Mouse (Mus musculus) left cerebral cortex, adult 18-20 months (tissue): ENCODE measurements around the gene Copb1. TPM values are rescaled to one million over a fixed set of nuclear protein-coding genes. Genes with fewer than 3 reads are reported as not detected.
"Not testable (repeated sequence)": the region's sequence is repeated elsewhere in the genome, so short reads cannot be mapped to it uniquely, and the experiment has no call there.

Source experiments
- DNase-seq, 2 experiments: peaks; one replicate each; pipeline ENCODE4 v3.0.0; 2021 to 2022; ENCODE audit warnings: low spot score in 2 of 2, mixed read lengths in 1 of 2
- total RNA-seq, 2 experiments: library from RNA; stranded (reverse); gene quantifications; 2 replicates each; pipeline ENCODE4 v1.2.3; 2021

Gene Copb1
- total RNA-seq, 2 experiments from 2014 or later, result 58.7 to 61.6 TPM

DNA sequence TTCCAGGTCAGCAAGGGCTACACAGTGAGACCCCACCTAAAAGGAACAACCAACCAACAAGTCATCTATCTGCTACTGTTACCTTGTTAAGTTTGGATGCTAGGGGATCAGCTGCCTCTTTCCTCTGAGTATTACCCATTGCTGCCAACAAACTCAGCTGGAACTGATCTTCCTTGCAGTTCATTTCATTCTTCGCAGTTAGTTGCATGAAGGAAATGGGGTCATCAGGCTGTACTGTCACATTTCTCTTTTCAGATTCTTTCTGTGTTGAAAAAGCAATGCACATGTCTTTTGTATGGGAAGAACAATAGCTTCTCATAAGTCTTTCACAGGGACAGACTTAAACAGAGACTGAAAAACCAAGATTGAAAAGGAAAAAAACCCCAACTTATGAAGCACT lies 28.0 kb downstream of the Copb1 start:
- DNase-seq, result no peak

DNA sequence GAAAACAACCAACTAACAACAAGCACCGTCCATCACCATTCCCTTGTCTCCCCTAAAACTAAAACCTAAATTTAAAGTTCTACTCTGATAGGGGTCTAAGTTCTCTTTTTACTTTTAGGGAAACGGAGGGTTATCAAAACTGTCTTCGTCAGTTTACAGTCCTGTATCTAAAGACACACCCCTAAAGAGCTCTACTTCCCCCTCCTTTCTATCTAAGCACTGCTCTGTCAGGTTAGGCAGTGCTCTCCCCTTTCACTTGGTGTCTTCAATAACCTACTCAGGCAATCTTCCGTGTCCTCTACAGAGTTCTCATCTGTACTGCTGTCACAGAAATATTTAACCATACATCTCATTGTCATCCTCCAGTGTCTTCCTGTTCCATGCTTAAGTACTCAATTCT lies 34.1 kb downstream of the Copb1 start:
- no peak for DNase-seq

DNA sequence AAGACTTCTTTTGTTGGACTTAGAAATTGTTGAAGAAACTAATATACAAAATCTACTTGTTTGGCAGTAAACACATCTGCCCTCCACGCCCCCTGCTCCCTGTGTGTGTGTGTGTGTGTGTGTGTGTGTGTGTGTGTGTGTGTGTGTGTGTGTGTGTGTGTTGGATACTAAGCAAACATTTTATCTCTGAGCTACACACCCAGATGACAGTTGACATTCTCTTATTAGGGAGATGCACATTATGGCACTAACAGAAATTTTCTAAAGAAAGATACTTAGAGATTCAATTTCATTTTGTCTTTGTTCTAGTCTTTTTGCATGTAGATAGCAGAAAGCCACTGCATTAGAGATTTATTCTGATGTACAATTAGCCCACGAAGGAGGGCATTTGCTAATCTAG lies 37.6 kb downstream of the Copb1 start:
- no peak for DNase-seq

DNA sequence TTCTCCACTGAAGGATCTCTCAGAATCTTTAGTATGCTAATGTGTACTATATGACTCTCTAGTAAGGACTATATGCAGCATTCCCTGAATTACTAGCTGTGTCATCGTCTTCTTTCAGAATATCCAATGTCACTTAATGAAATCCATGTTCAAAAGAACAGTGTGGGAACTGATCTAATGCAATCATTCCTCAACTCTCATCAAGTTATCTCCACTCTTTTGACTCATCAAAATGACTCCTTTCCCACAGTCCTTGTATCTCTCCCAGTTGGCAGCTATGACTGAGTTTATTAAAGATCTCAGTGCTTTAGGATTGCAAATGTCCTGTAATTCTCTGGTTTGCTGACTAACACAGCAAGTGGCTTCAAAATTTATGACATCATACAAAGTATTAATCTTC lies 40.1 kb downstream of the Copb1 start:
- DNase-seq, result no peak

DNA sequence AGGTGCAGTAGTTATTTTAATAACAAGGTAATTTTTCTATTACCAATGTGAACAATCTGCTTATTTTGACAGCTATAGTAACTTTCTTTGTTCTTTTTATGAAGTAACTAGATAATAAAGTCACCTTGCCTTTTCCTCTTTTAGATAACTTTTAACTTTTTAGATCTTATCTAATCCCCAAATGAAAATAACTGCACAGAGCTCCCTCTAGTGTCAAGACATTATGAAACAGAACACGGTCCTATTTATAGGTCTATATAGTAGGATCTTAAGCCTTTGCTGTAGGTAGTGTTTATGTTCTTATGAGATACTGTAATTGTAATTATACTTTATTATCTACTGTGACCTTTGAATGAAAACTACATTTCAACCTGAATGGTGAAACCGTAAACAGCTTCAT lies 41.0 kb downstream of the Copb1 start:
- DNase-seq, result no peak

DNA sequence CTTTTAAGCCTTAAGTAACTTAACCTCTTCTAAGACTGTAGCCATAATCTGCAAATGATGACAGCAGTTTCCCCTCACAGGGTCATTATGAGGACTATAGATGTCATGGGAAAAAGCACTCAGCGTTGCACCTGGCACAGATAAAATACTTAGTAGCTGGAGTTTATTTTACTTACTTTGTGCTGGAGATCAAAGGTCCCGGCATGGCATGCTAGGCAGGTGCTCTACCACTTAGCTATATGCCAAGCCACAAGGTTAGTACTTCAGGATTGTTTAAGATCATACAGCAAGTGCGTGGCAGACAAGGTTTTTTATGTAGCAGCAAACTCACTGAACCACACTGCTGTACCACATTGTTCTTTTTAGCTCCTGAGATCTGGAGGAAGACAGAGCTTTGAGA lies 43.9 kb downstream of the Copb1 start:
- DNase-seq, result no peak

DNA sequence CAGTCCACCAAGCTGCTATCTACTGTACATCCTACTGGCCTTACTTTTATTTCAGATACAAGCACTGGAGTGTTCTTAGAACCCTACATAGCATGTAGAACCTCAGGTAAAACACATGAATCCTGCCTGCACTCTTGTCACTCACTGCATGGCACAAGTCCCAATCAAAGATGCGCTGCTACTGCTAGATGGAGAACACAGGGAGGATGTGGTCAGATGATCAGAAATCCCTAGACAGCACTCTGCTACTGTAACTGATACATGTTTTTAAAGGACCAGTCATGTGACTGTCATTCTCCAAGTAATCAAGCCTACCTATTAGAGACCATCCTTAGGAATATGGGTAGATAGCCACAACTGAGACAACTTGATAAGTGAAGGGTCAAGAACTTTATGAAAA lies 44.7 kb downstream of the Copb1 start:
- DNase-seq, result no peak

DNA sequence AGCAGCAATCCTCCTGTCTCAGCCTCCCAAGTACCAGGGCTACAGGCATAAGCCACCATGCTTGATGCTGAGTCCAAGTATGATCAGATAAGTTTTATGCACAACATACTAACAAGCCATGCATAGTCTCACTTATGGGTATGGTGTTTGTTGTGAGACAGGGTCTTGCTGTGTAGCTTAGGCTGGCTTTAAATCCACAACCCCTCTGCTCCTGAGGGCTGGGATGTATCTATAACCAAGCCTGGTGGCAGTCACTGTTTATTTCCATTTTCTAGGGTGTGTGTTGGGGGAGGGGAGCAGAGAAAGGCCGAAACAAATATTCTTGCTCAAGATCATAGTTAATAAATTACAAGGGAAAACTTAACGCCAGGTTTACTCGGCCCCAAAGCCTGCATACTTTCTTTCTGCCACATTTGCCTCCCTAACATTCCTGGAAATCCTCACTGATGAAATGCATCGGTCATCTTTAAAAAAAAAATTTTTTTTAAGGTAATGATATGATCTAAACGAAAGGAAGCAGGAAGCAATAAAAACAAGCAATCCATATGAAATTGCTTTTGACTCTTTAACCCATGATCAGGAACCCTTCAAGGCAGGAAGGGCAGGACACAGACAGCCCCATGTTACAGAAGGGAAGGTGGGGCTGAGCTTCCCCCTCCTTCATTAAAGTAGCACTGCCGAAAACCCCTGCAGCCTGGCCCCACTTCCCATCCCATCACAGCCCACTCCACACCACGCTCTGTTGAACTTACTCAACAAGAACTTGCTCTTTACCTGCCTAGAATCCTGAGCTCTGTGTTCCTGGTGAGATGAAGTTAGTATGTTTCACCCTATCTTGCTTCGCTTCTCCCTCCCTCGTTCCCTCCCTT lies 50.8 kb downstream of the Copb1 start:
- no peak for DNase-seq

DNA sequence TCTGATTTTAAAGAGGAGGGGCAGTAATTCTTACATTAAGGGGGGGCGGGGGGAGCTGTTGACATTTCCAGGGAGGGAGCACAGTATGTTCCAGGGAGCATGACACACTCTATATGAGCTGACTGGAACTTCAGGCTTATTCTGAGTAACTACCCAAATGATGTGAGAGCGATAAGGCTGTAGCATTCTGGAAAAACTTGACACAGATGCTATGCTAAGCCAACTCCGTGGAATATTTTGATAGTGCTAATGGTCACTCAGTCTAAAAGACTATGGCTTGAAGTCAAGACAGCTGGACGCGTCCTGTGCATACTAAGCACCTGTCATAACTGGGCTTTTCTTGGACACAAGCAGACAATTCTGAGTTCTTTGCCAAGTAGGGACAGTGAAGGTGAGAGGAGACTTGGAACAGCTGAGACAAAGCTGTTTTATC lies 51.5 kb downstream of the Copb1 start:
- DNase-seq, result no peak

DNA sequence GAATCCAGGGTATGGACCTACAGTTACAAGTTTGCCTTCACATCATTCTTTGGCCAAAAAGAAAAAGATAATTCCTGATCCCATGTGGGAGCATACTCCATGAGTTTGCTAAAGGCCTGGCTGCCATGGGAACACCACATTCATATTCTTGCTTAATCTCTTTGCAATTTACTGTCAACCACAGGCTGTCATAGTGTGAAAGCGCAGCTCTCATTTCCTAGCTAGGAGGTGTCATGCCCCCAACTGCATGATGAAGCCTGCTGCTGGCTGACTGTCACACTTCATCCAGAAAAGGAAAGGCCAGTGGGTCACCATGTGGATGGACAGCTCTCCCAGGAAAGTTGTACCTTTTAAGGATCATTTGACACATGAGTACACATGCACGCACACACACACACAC lies 53.9 kb downstream of the Copb1 start:
- DNase-seq, result peak in 1 of 2 experiments; percentile 15

DNA sequence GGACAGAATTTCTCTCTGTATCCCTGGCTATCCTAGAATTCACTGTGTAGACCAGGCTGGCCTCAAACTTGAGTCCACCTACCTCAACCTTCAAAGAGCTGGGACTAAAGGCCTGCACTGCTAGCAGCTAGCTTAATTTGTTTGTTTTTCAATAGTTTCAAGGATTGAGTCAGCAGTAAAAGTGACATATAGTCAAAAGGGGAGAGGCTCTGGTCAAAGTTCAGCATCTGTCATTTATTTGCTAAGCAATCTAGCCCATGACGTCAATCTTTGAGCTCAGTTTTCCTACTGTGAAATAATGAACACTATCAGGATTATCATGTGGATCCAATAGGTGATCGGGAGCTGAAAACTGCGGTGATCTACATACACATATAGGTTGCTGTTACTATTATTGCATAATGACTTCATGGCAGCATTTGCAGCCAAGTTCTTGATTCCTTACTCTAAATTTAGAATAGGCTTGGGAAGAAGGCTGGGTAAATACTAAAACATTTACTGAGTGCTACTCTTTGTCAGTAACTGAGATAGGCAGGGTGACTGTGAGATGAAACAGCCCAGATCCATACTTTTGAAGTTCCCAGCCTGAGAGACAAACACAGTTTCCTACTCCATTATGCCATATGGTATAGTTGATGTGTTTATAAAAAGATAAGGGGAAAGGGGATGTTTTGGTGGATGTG lies 54.9 kb downstream of the Copb1 start:
- DNase-seq, result no peak

DNA sequence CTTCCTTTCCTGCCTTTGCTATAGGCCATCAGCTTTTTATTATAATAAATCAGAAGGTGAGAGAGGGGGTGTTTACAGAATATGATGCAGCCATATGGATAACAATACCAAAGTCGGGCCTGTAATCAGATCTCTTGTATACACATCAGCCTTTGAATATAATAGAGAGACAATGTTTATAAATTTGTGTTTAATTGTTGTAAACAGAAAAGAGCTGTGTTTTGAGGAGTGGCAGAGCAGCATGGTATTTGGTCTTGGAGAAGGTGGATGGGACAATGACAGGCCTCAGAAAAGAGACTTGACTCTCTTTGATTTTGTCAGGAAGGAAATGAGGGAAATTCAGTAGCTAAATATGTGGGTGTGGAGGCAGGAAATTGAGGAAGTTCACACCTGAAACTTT lies 56.3 kb downstream of the Copb1 start:
- DNase-seq, result no peak

DNA sequence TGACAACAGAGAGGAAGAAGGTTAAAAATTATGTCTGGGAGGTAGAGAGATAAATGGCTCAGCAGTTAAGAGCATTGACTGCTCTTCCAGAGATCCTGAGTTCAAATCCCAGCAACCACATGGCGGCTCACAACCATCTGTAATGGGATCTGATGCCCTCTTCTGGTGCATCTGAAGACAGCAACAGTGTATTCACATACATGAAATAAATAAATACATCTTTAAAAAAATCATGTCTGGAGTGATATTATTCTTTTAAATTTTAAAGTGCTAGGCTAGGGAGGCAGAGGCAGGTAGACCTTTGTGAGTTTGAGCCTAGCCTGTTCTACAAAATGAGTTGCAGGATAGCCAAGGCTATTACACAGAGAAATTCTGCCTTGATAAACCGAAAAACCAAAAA lies 57.9 kb downstream of the Copb1 start:
- not testable (repeated sequence) for DNase-seq

DNA sequence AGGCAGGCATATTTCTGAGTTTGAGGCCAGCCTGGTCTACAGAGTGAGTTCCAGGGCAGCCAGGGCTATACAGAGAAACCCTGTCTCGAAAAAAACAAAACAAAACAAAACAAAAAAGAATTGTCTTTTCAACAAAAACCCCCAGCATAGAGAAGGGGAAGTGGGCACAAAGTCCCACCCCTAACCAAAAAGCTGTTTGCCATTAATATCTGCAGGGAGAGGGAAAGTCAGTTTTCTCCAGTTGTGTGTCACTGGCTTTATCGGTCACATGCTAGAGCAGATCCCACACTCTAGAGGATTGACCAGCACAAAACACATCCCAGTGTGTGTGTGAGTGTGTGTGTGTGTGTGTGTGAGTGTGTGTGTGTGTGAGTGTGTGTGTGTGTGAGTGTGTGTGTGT lies 59.7 kb downstream of the Copb1 start:
- DNase-seq, result not testable (repeated sequence)

DNA sequence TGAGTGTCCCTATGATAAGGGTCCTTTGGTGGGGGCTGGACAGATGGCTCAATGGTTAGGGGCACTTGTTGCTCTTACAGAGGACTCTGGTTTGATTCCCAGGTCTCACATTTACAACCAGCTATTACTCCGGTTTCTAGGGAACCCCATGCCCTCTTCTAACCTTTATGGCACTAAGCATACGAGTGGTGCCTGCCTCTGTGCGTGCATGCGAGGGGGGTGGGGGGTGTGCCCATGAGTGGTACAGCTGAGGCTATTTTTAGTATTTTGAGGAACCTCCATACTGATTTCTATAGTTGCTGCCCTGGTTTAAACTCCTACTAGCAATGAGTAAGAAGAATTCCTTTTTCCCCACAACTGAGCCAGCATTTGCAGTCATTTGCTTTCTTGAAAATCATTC lies 60.3 kb downstream of the Copb1 start:
- no peak for DNase-seq

DNA sequence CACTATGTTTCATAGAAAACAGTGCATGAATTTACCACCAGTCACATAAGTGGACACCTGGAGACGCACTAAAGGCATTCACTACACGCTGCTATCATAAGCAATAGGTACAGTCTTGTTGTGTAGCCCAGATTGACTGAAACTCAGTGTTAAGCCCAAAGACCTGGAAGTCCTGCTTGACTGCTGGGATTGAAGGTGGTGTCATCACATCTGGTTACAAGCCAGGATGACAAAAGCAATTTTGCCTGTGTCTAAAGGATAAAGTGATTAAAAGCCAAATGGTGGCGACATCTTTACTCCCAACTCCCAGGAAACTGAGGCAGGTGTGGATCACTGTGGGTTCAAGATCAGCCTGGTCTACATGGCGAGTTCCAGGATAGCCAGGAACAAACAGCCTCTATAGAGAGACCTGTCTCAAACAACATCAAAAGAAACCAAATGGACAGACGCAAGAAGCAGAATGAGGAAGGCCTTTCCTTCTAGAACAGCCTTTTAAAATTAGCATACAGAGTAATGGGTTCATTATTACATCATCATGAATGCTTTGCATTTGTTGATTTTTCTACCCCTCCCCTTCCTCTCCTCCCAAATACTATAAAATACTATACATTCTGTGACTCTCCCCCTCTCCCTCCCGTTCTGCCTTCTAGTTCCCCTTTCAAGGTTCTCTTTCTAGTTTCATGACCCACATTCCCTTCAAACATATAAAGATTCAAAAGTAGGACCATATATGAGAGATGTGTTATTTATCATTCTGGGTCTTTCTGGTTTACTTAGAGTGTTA lies 61.0 kb downstream of the Copb1 start:
- DNase-seq, result no peak

DNA sequence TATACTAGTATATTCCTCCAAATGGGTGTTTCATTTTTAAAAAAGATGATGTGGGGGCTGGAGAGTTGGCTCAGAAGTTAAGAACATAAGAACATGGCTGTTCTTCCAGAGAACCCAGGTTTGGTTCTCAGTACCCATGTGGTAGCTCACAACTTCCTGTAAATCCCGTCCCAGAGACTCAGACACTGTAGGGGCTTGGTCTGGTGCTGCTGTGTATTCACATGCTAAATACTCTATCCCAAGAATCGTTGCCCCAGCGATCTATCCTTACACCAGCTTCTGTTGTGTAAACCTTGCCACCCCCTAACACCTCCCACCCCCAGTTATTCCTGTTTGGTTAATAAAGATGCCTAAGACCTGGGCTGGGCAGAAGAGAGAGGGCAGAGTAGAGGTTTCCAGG lies 61.9 kb downstream of the Copb1 start:
- no peak for DNase-seq

DNA sequence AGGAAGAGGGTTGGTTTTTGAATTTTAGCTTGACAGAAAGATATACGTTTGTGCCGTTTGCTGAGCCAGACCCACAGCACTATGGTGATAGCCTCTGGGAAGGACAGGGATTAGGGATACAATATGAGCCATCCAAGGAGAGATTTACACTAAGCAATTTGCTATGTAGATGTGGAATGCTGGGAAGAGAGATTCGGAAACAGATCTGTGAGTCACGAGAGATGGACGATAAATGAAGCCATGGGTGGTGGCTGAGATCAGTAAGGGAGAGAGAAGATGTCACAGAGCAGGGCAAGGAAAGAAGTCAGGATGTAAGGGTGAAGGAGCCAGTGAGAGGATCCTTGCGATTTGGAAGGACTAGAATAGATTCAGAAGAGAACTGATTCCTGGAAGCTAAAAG lies 71.1 kb downstream of the Copb1 start:
- DNase-seq, result no peak

DNA sequence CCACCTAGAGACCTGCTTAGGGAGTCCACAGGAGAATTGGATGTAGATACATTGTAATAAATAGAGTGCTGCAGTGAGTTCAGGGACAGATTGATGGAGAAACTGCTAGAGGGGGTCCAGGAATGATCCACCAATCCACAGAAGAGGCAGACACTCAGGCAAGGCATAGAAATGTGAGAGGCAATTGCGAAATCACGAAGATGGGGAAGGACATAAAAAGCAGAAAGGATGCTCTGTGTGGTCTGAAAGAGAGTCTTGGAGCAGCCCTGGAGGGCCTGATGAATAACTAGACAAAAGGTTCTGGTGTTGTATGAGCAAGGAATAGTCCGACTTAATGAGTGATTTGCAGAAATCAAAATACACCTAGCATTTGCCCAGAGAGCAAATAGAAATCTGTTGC lies 71.8 kb downstream of the Copb1 start:
- no peak for DNase-seq

DNA sequence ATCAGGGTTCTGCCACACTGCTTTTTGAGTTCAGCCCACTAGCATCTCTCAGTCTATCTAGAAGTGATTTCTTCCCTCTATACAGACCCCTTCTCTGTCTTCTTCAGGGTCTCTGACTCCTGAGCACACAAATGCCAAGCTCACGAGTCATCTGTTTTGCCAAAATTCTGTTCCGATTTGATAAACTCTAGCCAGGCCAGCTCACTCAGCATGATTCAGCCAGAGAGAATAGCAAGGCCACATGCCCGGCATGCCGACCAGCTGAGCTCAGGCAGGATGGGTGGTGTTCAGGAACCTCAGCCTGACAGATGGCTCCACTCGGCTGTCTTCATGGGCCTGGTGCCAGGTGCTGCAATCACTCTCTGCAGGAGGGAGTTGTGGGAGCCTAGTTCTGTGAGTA lies 73.1 kb downstream of the Copb1 start:
- peak; percentile 85 to 89 for DNase-seq

DNA sequence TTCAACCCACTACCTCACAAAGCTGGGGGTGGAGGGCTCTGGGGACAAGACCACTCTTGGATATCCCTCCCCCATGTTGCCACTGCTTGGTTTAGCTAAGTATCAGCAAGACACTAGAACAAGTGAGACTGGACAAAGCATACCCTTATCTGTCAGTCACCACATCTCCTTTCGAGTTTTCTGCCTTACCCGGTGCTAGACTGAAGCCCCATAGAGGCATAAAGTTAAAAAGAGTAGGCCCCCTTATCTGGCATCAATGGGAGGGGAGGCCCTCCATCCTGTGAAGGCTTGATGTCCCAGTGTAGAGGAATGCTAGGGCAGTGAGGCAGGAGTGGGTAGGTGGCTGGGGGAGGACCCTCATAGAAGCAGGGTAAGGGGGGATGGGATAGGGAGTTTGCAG lies 77.9 kb downstream of the Copb1 start:
- DNase-seq, result no peak
